Mouse (Mus musculus) liver, postnatal 0 days (tissue): ENCODE results near the gene BC052040. TPM values are rescaled to one million over a fixed set of nuclear protein-coding genes. Genes with fewer than 3 reads are reported as not detected.
A peak's percentile ranks its signal among the peaks of the same experiment; 100 is the strongest.

ENCODE experiments used
- ATAC-seq: fragments of 200-750 bp; cut with Nextera tagmentation; 2 replicates; pipeline ENCODE4 v1.8.0; 2017; ENCODE audit warnings: mild to moderate bottlenecking, moderate library complexity
- DNase-seq: peaks from one replicate; pipeline ENCODE4 v3.0.0-alpha.2; 2016
- H3K27ac ChIP-seq: fragments of 300-500 bp; sonication (generic); 2 replicates; pipeline ENCODE4 v1.5.1; 2014; ENCODE audit warnings: antibody characterized with exemption, moderate library complexity, mild to moderate bottlenecking, low read depth
- H3K27me3 ChIP-seq: fragments of 300-500 bp; sonication (generic); 2 replicates; pipeline ENCODE4 v1.6.1; 2014; ENCODE audit warnings: low read length, control low read depth, mixed read lengths; ENCODE audit not compliant: insufficient read depth
- H3K36me3 ChIP-seq: fragments of 300-500 bp; sonication (generic); replicated peaks from 2 replicates; pipeline ENCODE4 v1.6.1; 2014; ENCODE audit warnings: mild to moderate bottlenecking, control low read depth, low read length, moderate library complexity, mixed read lengths; ENCODE audit not compliant: insufficient read depth
- H3K4me1 ChIP-seq: fragments of 300-500 bp; sonication (generic); 2 replicates; pipeline ENCODE4 v1.6.1; 2014; ENCODE audit warnings: antibody characterized with exemption, mild to moderate bottlenecking, control low read depth; ENCODE audit not compliant: insufficient read depth
- H3K4me2 ChIP-seq: fragments of 300-500 bp; sonication (generic); 2 replicates; pipeline ENCODE4 v1.6.1; 2014; ENCODE audit warnings: low read depth, mild to moderate bottlenecking, low read length, moderate library complexity, mixed read lengths
- H3K4me3 ChIP-seq: fragments of 300-500 bp; sonication (generic); 2 replicates; pipeline ENCODE4 v1.5.1; 2014; ENCODE audit warnings: low read depth, low read length
- H3K9ac ChIP-seq: fragments of 300-500 bp; sonication (generic); replicated peaks from 2 replicates; pipeline ENCODE4 v1.6.1; 2014; ENCODE audit warnings: mild to moderate bottlenecking, moderate library complexity
- H3K9me3 ChIP-seq: fragments of 300-500 bp; sonication (generic); 2 replicates; pipeline ENCODE4 v1.6.1; 2016; ENCODE audit warnings: mild to moderate bottlenecking, control low read depth, low read length, mixed read lengths
- CTCF ChIP-seq: sonication (generic); IDR thresholded peaks from 2 replicates; pipeline ENCODE4 v1.5.1; 2016; ENCODE audit warnings: antibody characterized with exemption, low read depth
- EP300 ChIP-seq: IDR thresholded peaks from 2 replicates; pipeline ENCODE4 v1.6.1; 2016; ENCODE audit warnings: antibody characterized with exemption, low read depth, mild to moderate bottlenecking
- WGBS: fragments of 180-500 bp; shearing (Covaris S2); extraction: QIAGEN DNeasy Blood & Tissue Kit; methylation state at CpG from one replicate; pipeline ENCODE4 v1.1.7; 2014; ENCODE audit not compliant: insufficient replicate concordance; 5-methylcytosine and 5-hydroxymethylcytosine counted together
- polyA plus RNA-seq: library from polyadenylated mRNA; unstranded; fragments of >200 nt; fragmentation: Nextera tagmentation; extraction: Ambion mirVana; gene quantifications from 2 replicates; pipeline ENCODE4 v1.2.1, GENCODE M21; 2015

The BC052040 gene
- polyA plus RNA-seq, 1 experiment from 2014 or later, result 4.1 TPM

DNA sequence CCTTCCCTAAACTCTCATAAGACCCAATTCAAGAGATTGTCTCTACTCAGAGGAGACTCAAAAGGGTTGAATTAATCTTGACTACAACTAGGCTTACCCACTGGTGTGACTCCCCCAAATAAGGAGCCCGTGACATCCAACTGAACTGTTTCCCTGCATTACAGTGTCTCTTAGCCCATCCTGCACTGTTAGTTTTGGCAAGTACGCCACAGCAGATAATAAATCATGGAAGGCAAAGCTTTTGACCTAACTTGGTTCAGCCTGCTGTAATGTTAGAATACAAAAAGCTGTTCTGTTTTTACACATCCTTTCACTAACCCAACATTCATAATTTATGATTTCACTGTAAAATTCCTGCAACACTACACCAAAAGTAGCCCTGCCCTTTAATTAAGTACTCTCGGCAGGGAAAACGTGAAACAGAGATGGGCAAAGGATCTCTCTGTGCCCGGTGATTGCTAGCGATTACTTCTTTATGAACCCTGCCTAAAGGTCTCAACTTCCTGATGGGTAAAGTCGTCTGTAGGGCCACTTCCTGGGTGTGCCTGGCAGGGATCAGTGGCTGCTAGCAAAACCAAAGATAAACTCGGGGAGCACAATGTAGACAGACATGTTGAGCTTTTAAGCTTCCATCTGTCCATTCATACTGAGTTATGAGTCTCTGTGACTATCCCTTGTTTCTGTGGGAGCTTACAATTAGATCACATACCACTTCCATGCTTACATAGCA lies 194.1 kb downstream of the BC052040 start:
- H3K4me2 ChIP-seq, result no peak overlapping the region
- ATAC-seq (no peak), DNase-seq (no peak)
- TF ChIP-seq CTCF, result no peak
- TF ChIP-seq EP300, result no peak
- H3K9me3 ChIP-seq, result no peaks in the 10 kb centered on the region
- no peaks in the 10 kb centered on the region for H3K36me3 ChIP-seq
- no peaks in the 10 kb centered on the region for H3K27me3 ChIP-seq
- 57% methylated on average over 8 of the region's 8 CpGs for WGBS
- H3K4me1 ChIP-seq, result 0 out of 2 replicates have a peak, but pooled peaks cover 2% of the 10 kb centered on the region
- H3K9ac ChIP-seq, result no peak overlapping the region
- H3K4me3 ChIP-seq, result no peak overlapping the region
- no peak overlapping the region for H3K27ac ChIP-seq

DNA sequence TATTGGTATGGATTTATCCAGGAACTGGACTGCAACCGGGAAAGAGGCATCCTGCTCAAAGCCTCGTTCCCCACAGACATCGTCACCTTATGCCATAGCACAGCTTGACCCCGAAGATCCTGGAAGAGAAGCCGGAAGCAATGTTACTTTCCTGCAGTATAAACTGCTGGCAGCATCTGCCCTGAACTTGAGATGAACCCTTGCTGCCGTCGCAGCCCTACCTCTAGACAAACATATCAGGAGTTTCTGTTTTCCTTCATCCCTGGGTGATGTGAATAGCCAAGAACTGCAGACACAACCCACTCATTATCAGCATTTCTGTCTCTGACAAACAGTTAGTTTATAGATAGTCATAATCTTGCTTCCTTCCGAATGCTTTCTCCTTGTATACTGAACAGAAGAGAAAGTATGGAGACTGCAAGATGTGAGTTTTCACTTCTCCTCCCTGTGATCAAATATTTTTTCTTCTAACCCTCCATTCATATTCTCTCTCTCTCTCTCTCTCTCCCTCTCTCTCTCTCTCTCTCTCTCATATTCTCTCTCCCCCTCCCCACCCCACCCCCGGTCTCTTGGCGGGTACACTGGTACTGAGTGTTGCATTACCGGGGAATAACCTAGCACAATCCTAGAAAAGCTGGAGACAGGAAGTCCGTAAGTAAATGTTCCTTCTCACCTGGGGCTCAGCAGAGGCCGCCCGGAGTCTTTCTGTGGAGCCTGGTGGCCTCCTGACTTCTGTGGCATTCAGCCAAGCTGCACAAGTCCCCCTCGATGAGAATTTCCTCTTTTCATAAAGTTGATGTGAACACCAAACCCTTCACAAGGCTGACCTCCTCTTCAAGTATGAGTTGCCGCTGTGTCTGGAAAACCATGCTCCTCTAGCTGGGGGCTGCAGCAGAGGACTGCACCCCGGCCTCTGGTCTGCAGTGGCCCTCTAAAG lies 195.7 kb downstream of the BC052040 start:
- peak overlapping the region; percentile 11; the same call in 1 of the 2 replicates for H3K27ac ChIP-seq
- peak; percentile 31 for ATAC-seq
- H3K4me1 ChIP-seq, result 0 out of 2 replicates have a peak, but pooled peaks cover 2% of the 10 kb centered on the region
- H3K9ac ChIP-seq, result no peak overlapping the region
- no peak overlapping the region for H3K4me2 ChIP-seq
- no peak for DNase-seq
- no peaks in the 10 kb centered on the region for H3K9me3 ChIP-seq
- TF ChIP-seq EP300 (no peak; the same call in 1 of the 2 replicates), CTCF (no peak)
- no peaks in the 10 kb centered on the region for H3K36me3 ChIP-seq
- no peaks in the 10 kb centered on the region for H3K27me3 ChIP-seq
- WGBS, result 66% methylated on average over 17 of the region's 17 CpGs
- no peak overlapping the region for H3K4me3 ChIP-seq

DNA sequence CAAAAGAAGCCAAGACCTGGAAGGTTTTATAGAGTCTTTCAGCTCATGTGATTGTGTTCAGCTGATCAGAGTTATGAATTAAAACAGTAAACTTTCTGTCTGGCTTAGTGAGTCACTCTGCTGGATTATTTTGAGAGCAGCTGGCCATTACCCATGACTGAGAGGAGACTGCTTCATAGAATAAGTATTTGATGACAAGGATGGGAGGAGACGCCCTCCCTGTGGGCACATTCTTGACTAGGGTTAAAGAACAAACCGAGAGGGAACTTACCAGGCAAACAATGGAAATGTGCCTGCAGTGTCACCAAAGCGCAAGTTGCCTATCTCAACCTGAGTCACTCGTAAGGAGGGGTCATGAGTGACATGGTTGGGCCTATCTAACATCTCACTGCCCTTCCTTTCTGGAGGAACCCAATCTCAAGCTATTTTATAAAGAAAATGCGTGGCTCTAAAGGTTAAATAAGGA lies 199.1 kb downstream of the BC052040 start:
- Histone ChIP-seq H3K4me3 (no peak overlapping the region), H3K27me3 (no peaks in the 10 kb centered on the region), H3K4me1 (0 out of 2 replicates have a peak, but pooled peaks cover 2% of the 10 kb centered on the region), H3K9me3 (no peaks in the 10 kb centered on the region), H3K9ac (no peak overlapping the region), H3K36me3 (no peaks in the 10 kb centered on the region), H3K27ac (no peak overlapping the region), H3K4me2 (no peak overlapping the region)
- TF ChIP-seq CTCF, result no peak
- no peak for TF ChIP-seq EP300
- ATAC-seq, result no peak
- WGBS, result 71% methylated on average over 5 of the region's 5 CpGs
- no peak for DNase-seq

DNA sequence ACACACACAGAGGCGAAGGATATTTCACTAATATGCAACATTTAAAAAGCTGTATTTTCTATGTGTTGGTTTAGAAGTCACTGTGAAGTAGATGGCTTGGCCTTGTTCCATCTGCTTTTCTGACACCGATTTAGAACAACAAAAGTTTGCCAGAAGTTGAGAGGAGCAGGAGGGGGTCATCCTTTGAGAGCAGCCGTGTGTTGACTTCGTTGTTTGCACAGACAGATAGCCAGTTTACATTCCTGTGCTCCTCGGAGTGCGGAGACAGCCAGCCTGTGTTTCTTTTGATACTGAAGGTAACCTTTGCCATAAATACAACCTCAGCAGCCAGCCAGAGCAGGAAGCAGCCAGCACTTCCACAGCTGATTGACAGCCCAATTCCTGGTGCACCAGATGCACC lies 204.2 kb downstream of the BC052040 start:
- 39% methylated on average over 6 of the region's 6 CpGs for WGBS
- no peak for DNase-seq

GRCm38 (mm10) chr2:115798839-115799238 lies 217.3 kb downstream of the BC052040 start:
- Histone ChIP-seq H3K4me3 (no peak overlapping the region), H3K36me3 (no peaks in the 10 kb centered on the region), H3K27me3 (no peaks in the 10 kb centered on the region), H3K9ac (no peak overlapping the region), H3K4me2 (no peak overlapping the region), H3K4me1 (no peaks in the 10 kb centered on the region), H3K9me3 (no peaks in the 10 kb centered on the region), H3K27ac (no peak overlapping the region)
- no peak for TF ChIP-seq EP300
- no peak for TF ChIP-seq CTCF
- ATAC-seq (no peak), DNase-seq (no peak)
- 57% methylated on average over 6 of the region's 6 CpGs for WGBS

More for the DNA sequence above, 204.2 kb downstream of the BC052040 start:
- H3K4me1 ChIP-seq, result no peaks in the 10 kb centered on the region
- H3K27me3 ChIP-seq, result no peaks in the 10 kb centered on the region
- H3K36me3 ChIP-seq, result no peaks in the 10 kb centered on the region
- H3K9me3 ChIP-seq, result no peaks in the 10 kb centered on the region
- ATAC-seq, result no peak
- H3K27ac ChIP-seq, result no peak overlapping the region
- H3K4me3 ChIP-seq, result no peak overlapping the region
- TF ChIP-seq EP300 (no peak), CTCF (no peak)
- no peak overlapping the region for H3K9ac ChIP-seq
- H3K4me2 ChIP-seq, result no peak overlapping the region

GRCm38 (mm10) chr2:115808376-115808775 lies 226.9 kb downstream of the BC052040 start:
- H3K4me2 ChIP-seq, result no peak overlapping the region
- H3K27ac ChIP-seq, result no peak overlapping the region
- TF ChIP-seq EP300, result no peak
- TF ChIP-seq CTCF, result no peak
- no peak overlapping the region for H3K4me3 ChIP-seq
- no peaks in the 10 kb centered on the region for H3K27me3 ChIP-seq
- H3K36me3 ChIP-seq, result no peaks in the 10 kb centered on the region
- ATAC-seq (no peak), DNase-seq (no peak)
- H3K4me1 ChIP-seq, result no peaks in the 10 kb centered on the region
- H3K9me3 ChIP-seq, result no peaks in the 10 kb centered on the region
- WGBS, result 55% methylated on average over 4 of the region's 4 CpGs
- H3K9ac ChIP-seq, result no peak overlapping the region
